Mouse (Mus musculus): ENCODE data around the gene Phldb1. TPM values are rescaled to one million over a fixed set of nuclear protein-coding genes. Genes with fewer than 3 reads are reported as not detected.
A peak's percentile ranks its signal among the peaks of the same experiment; 100 is the strongest.

Phldb1 gene
- polyA plus RNA-seq, 1 experiment: 37.6 TPM

DNA sequence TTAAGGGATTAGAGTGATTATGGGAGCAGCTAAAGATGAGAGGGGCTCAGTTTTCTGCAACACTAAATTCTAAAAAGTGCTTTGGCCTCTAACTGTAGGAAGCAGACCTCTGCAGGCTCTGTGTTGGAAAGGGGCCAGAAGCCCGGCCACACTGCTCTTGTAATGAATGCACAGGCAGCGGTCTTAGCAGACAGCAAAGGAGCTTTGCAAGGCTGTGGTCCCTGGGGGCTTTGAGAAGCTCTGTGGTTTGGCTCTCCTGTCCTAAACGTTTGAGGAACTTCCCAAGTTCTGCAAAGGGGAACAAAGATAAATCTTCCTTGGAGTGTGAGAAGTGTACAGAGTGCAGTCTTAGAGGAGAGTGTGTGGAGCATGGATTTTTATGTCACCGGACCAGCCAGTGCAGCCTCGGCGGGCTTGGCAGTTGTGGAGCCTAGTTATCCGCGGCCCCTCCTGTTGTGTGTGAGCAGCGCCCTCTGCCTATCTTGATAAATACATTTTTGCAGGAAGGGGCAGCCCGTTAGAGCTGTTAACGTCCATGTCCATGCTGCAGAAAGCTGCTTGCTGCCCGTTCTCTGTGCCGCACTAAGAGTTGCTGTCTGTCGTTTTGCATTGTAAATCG, 97.3 kb downstream of the Phldb1 start:
- WGBS: 55% methylated on average over 15 of the region's 15 CpGs
- H3K4me3 ChIP-seq (ENCODE audit: insufficient read depth, low read depth, low read length): no peak overlapping the region
- H3K27me3 ChIP-seq (replicated peaks; ENCODE audit: control insufficient read depth, insufficient read depth, low read length): no peaks in the 10 kb centered on the region
- DNase-seq: peak; percentile 58
- no peak for TF ChIP-seq POLR2A (IDR thresholded peaks at IDR 0.05; ENCODE audit: low read depth, low read length)
- no peak for TF ChIP-seq CTCF (conservative IDR thresholded peaks at IDR 0.05; ENCODE audit: insufficient read depth, insufficient read length, low read depth, low read length)
- H3K27ac ChIP-seq (ENCODE audit: insufficient read depth, low read depth, low read length): no peak overlapping the region
- H3K4me1 ChIP-seq (ENCODE audit: control insufficient read depth, insufficient read depth, low read length): 0 out of 2 replicates have a peak, but pooled peaks cover 4% of the 10 kb centered on the region
- peaks cover 21% of the 10 kb centered on the region for H3K36me3 ChIP-seq (ENCODE audit: control insufficient read depth, insufficient read depth, low read length)

Other genes with a start within 250 kb of the Phldb1 start
- gene Cxcr5, start 173.3 kb downstream of the Phldb1 start, polyA plus RNA-seq (2012; rRNA removed): 0.20 and 4.0 TPM in 2 replicates
- 18.1 and 20.8 TPM in 2 replicates for gene Ddx6, start 130.3 kb downstream of the Phldb1 start, polyA plus RNA-seq (2012; rRNA removed)
- 32.2 and 34.4 TPM in 2 replicates for gene Treh, start 62.0 kb downstream of the Phldb1 start, polyA plus RNA-seq (2012; rRNA removed)
- 42.3 and 50.9 TPM in 2 replicates for gene Arcn1, start 32.6 kb upstream of the Phldb1 start, polyA plus RNA-seq (2012; rRNA removed)
- 51.0 and 58.8 TPM in 2 replicates for gene Ift46, start 32.7 kb upstream of the Phldb1 start, polyA plus RNA-seq (2012; rRNA removed)
- 71.8 and 100 TPM in 2 replicates for gene Tmem25, start 64.1 kb upstream of the Phldb1 start, polyA plus RNA-seq (2012; rRNA removed)
- 1,516 and 1,584 TPM in 2 replicates for gene Ttc36, start 67.9 kb upstream of the Phldb1 start, polyA plus RNA-seq (2012; rRNA removed)
- gene Kmt2a, start 146.1 kb upstream of the Phldb1 start, polyA plus RNA-seq (2012; rRNA removed): 12.1 and 13.9 TPM in 2 replicates
- 732 and 924 TPM in 2 replicates for gene Atp5l, start 185.5 kb upstream of the Phldb1 start, polyA plus RNA-seq (2012; rRNA removed)
- 15.9 and 18.3 TPM in 2 replicates for gene Ube4a, start 230.4 kb upstream of the Phldb1 start, polyA plus RNA-seq (2012; rRNA removed)
- gene Cd3g, start 245.2 kb upstream of the Phldb1 start, polyA plus RNA-seq (2012; rRNA removed): 0.57 and 3.2 TPM in 2 replicates
- 0.19 and 2.9 TPM in 2 replicates for gene Cd3d, start 246.6 kb upstream of the Phldb1 start, polyA plus RNA-seq (2012; rRNA removed)

All from kidney, adult 2 months (tissue).